Mouse (Mus musculus) MEL (cell line): ENCODE results near the gene Tyk2. TPM values are rescaled to one million over a fixed set of nuclear protein-coding genes. Genes with fewer than 3 reads are reported as not detected.
A peak's percentile ranks its signal among the peaks of the same experiment; 100 is the strongest.

Experiments used
- DNase-seq: peaks from one replicate; pipeline ENCODE4 v3.0.0; 2011; ENCODE audit warnings: low read depth, low spot score
- H3K27ac ChIP-seq: 2 replicates; pipeline ENCODE4 v1.5.1; 2012; ENCODE audit warnings: low read depth, mild to moderate bottlenecking, control low read depth, low read length, moderate library complexity; ENCODE audit not compliant: control insufficient read depth
- H3K27me3 ChIP-seq, 2 experiments: fragments of 150-350 bp in 1 of 2; sonication (generic) in 1 of 2; 2 replicates each; pipeline ENCODE4 v1.6.1; 2012; ENCODE audit warnings: low read length in 2 of 2, mild to moderate bottlenecking in 2 of 2, improper control_type of control experiment in 1 of 2, moderate library complexity in 1 of 2; ENCODE audit not compliant: insufficient read depth in 2 of 2, control insufficient read depth in 1 of 2
- H3K36me3 ChIP-seq, 2 experiments: 2 replicates each; pipeline ENCODE4 v1.6.1; 2012 to 2014; ENCODE audit warnings: low read length in 2 of 2, improper control_type of control experiment in 1 of 2, inconsistent platforms in 1 of 2, mild to moderate bottlenecking in 1 of 2; ENCODE audit not compliant: insufficient read depth in 2 of 2, control insufficient read depth in 1 of 2
- H3K4me1 ChIP-seq, 2 experiments: fragments of 150-350 bp in 1 of 2; sonication (generic) in 1 of 2; 2 replicates each; pipeline ENCODE4 v1.6.1; 2012; ENCODE audit warnings: low read length in 2 of 2, improper control_type of control experiment in 1 of 2, mild to moderate bottlenecking in 1 of 2; ENCODE audit not compliant: insufficient read depth in 2 of 2, control insufficient read depth in 1 of 2
- H3K4me3 ChIP-seq, 2 experiments: fragments of 150-350 bp in 1 of 2; sonication (generic) in 1 of 2; 2 replicates each; pipeline ENCODE4 v1.5.1; 2012; ENCODE audit warnings: low read depth in 2 of 2, low read length in 2 of 2, mild to moderate bottlenecking in 2 of 2, moderate library complexity in 2 of 2, control low read depth in 1 of 2, improper control_type of control experiment in 1 of 2; ENCODE audit not compliant: control insufficient read depth in 1 of 2, insufficient read depth in 1 of 2
- H3K79me2 ChIP-seq: 2 replicates; pipeline ENCODE4 v1.6.1; 2012; ENCODE audit warnings: mild to moderate bottlenecking, low read length, moderate library complexity; ENCODE audit not compliant: control insufficient read depth, poor library complexity, insufficient read depth
- H3K9ac ChIP-seq: 2 replicates; pipeline ENCODE4 v1.6.1; 2012; ENCODE audit warnings: low read depth, mild to moderate bottlenecking, control low read depth, low read length, moderate library complexity; ENCODE audit not compliant: control insufficient read depth, poor library complexity, severe bottlenecking
- H3K9me3 ChIP-seq: fragments of 150-350 bp; sonication (generic); replicated peaks from 2 replicates; pipeline ENCODE4 v1.6.1; 2012; ENCODE audit warnings: mild to moderate bottlenecking, low read length, improper control_type of control experiment, moderate library complexity; ENCODE audit not compliant: insufficient read depth
- BHLHE40 ChIP-seq: IDR thresholded peaks from 2 replicates; pipeline ENCODE4 v1.6.1; 2012; ENCODE audit warnings: low read depth, mild to moderate bottlenecking, inconsistent platforms, low read length, improper control_type of control experiment, borderline replicate concordance
- ELF1 ChIP-seq: IDR thresholded peaks from 2 replicates; pipeline ENCODE4 v1.6.1; 2014; ENCODE audit warnings: low read depth, mild to moderate bottlenecking, inconsistent platforms, low read length, improper control_type of control experiment, moderate library complexity
- ETS1 ChIP-seq: IDR thresholded peaks from 2 replicates; pipeline ENCODE4 v1.6.1; 2012; ENCODE audit warnings: low read depth, mild to moderate bottlenecking, inconsistent platforms, low read length, improper control_type of control experiment, moderate library complexity
- MAX ChIP-seq: IDR thresholded peaks from 2 replicates; pipeline ENCODE4 v1.6.1; 2011; ENCODE audit warnings: low read length, improper control_type of control experiment
- MAZ ChIP-seq: IDR thresholded peaks from 2 replicates; pipeline ENCODE4 v1.6.1; 2012; ENCODE audit warnings: low read depth, mild to moderate bottlenecking, inconsistent platforms, low read length, improper control_type of control experiment
- POLR2A ChIP-seq, 2 experiments: IDR thresholded peaks; 2 replicates each; pipeline ENCODE4 v1.6.1; 2011 to 2012; ENCODE audit warnings: low read length in 2 of 2, mild to moderate bottlenecking in 2 of 2, control low read depth in 1 of 2, improper control_type of control experiment in 1 of 2, low read depth in 1 of 2, moderate library complexity in 1 of 2; ENCODE audit not compliant: control insufficient read depth in 1 of 2, insufficient read depth in 1 of 2, poor library complexity in 1 of 2
- POLR2AphosphoS2 ChIP-seq: IDR thresholded peaks from 2 replicates; pipeline ENCODE4 v1.6.1; 2011; ENCODE audit warnings: low read length, improper control_type of control experiment
- SMC3 ChIP-seq: IDR thresholded peaks from 2 replicates; pipeline ENCODE4 v1.6.1; 2011; ENCODE audit warnings: low read depth, low read length, improper control_type of control experiment
- TCF12 ChIP-seq: IDR thresholded peaks from 2 replicates; pipeline ENCODE4 v1.6.1; 2014; ENCODE audit warnings: low read depth, mild to moderate bottlenecking, inconsistent platforms, low read length, improper control_type of control experiment, moderate library complexity
- ZKSCAN1 ChIP-seq: IDR thresholded peaks from 2 replicates; pipeline ENCODE4 v1.6.1; 2012; ENCODE audit warnings: low read depth, mild to moderate bottlenecking, inconsistent platforms, low read length, improper control_type of control experiment, moderate library complexity
- polyA plus RNA-seq, 2 experiments: library from polyadenylated mRNA; stranded (reverse) in 1 of 2; unstranded in 1 of 2; fragments of >175 nt in 1 of 2; fragments of >200 nt in 1 of 2; gene quantifications; 2 replicates each; pipeline versions ENCODE4 v1.2.1 to v1.2.4; 2012; ENCODE audit warnings: low replicate concordance in 2 of 2, low read depth in 1 of 2; ENCODE audit not compliant: insufficient read length in 2 of 2, insufficient read depth in 1 of 2, missing spikeins in 1 of 2
- total RNA-seq: library from RNA; depleted of rRNA; stranded (reverse); fragments of 300-350 nt; gene quantifications from 2 replicates; pipeline ENCODE4 v1.2.3, GENCODE M21; 2012

Tyk2 gene
- total and polyA plus RNA-seq, 3 experiments = 43.8 to 63.3 TPM; not detected in 1

- no peak overlapping the region for H3K4me3 ChIP-seq
Measured at GRCm38 (mm10) chr9:21145431-21145830, 14.4 kb upstream of the Tyk2 start.

DNA sequence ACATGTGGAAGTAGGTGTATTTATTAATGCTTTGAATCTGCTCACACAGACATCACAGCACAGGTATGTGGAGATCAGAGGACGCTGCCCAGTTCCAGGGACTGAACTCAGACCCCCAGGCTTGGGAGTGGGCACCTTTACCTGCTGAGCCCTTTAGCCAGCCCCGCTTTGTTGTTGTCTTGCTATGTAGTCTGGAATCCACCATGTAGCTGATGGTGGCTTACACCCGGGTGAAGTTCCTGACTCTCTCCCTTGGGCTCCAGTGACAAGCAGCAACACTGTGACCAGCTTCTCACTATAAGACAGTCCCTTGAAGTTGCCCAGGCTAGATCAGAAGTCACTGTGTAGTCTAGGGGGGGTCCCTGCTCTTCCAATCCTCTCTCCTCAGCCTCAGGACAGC is 13.3 kb upstream of the Tyk2 start:
- H3K79me2 ChIP-seq = peaks cover 61% of the 10 kb centered on the region
- no peak overlapping the region for H3K4me3 ChIP-seq
- TF ChIP-seq MAZ = no peak
- peak in 1 of 2 experiments; percentile 25; a peak in 1 of 4 replicates for TF ChIP-seq POLR2A (IDR thresholded peaks at IDR 0.05; ENCODE audit: control insufficient read depth in 1 of 2, insufficient read depth in 1 of 2, low read depth in 1 of 2, low read length in 2 of 2, poor library complexity in 1 of 2)
- no peak for TF ChIP-seq ETS1
- TF ChIP-seq BHLHE40 = no peak
- no peak for TF ChIP-seq MAX
- no peak for TF ChIP-seq ELF1
- TF ChIP-seq SMC3 = no peak
- TF ChIP-seq, all 39 proteins: peak for 1
- Histone ChIP-seq H3K4me1 (peaks cover 22 to 27% of the 10 kb centered on the region in 2 experiments), H3K27me3 (no peaks in the 10 kb centered on the region), H3K9me3 (no peaks in the 10 kb centered on the region), H3K36me3 (peaks cover 28 to 63% of the 10 kb centered on the region in 2 experiments), H3K27ac (no peak overlapping the region), H3K9ac (no peak overlapping the region)
- DNase-seq = no peak

More at GRCm38 (mm10) chr9:21145431-21145830, 14.4 kb upstream of the Tyk2 start:
- no peaks in the 10 kb centered on the region for H3K9me3 ChIP-seq
- no peak overlapping the region for H3K27ac ChIP-seq
- H3K4me1 ChIP-seq = peaks cover 22 to 27% of the 10 kb centered on the region in 2 experiments
- H3K9ac ChIP-seq = no peak overlapping the region
- TF ChIP-seq TCF12 = no peak
- 0 out of 4 replicates have a peak, but pooled peaks of 1 of the 2 experiments have one; percentile 21 for TF ChIP-seq POLR2A (IDR thresholded peaks at IDR 0.05; ENCODE audit: control insufficient read depth in 1 of 2, insufficient read depth in 1 of 2, low read depth in 1 of 2, low read length in 2 of 2, poor library complexity in 1 of 2)
- no peaks in the 10 kb centered on the region for H3K27me3 ChIP-seq
- H3K79me2 ChIP-seq = peaks cover 67% of the 10 kb centered on the region
- DNase-seq = no peak
- peaks cover 28 to 57% of the 10 kb centered on the region in 2 experiments for H3K36me3 ChIP-seq

DNA sequence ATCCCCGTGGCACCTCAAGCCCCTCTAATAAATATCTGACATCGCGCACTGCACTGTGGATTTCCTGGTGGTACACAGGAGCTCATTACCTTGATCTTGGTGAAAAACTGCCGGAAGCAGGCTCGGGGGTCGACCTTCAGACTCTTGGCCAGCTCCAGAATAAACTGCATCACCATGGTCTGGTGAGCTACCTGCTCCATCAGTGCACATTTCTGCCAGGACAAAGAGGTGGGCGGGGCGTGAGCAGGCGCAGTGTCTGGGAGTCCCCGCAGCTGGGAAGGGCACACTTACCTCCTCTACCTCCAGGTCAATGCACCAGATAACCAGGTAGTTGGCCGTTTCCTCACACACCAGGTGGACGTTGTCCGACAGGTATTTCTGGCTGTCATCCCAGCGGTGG is 10.9 kb upstream of the Tyk2 start:
- Histone ChIP-seq H3K9ac (no peak overlapping the region), H3K36me3 (peaks cover 10 to 69% of the 10 kb centered on the region in 2 experiments), H3K4me1 (peaks cover 7 to 8% of the 10 kb centered on the region in 2 experiments), H3K27me3 (no peaks in the 10 kb centered on the region), H3K27ac (no peak overlapping the region), H3K79me2 (peaks cover 36% of the 10 kb centered on the region), H3K4me3 (no peak overlapping the region), H3K9me3 (no peaks in the 10 kb centered on the region)
- DNase-seq = no peak
- TF ChIP-seq POLR2AphosphoS2 (0 out of 2 replicates have a peak, but pooled peaks have one; percentile 21), ZKSCAN1 (no peak)
